Mouse (Mus musculus) embryonic facial prominence, embryonic 15.5 days (tissue): ENCODE data around the gene Mon1a. TPM values are rescaled to one million over a fixed set of nuclear protein-coding genes. Genes with fewer than 3 reads are reported as not detected.
A peak's percentile ranks its signal among the peaks of the same experiment; 100 is the strongest.

Experiments
- ATAC-seq: fragments of 200-750 bp; cut with Nextera tagmentation; 2 replicates; pipeline ENCODE4 v1.8.0; 2017; ENCODE audit warnings: low read depth, moderate TSS enrichment; ENCODE audit not compliant: insufficient number of reproducible peaks, low FRiP score, low TSS enrichment
- H3K27ac ChIP-seq: fragments of 300-500 bp; sonication (generic); replicated peaks from 2 replicates; pipeline ENCODE4 v1.5.1; 2015; ENCODE audit warnings: mild to moderate bottlenecking, inconsistent platforms
- H3K27me3 ChIP-seq: fragments of 300-500 bp; sonication (generic); 2 replicates; pipeline ENCODE4 v1.6.1; 2015; ENCODE audit warnings: inconsistent platforms
- H3K36me3 ChIP-seq: fragments of 300-500 bp; sonication (generic); 2 replicates; pipeline ENCODE4 v1.6.1; 2015; ENCODE audit warnings: mild to moderate bottlenecking, inconsistent platforms
- H3K4me1 ChIP-seq: fragments of 300-500 bp; sonication (generic); 2 replicates; pipeline ENCODE4 v1.6.1; 2015; ENCODE audit warnings: inconsistent platforms
- H3K4me2 ChIP-seq: fragments of 300-500 bp; sonication (generic); replicated peaks from 2 replicates; pipeline ENCODE4 v1.6.1; 2015; ENCODE audit warnings: mild to moderate bottlenecking, inconsistent platforms
- H3K4me3 ChIP-seq: fragments of 300-500 bp; sonication (generic); replicated peaks from 2 replicates; pipeline ENCODE4 v1.5.1; 2015; ENCODE audit warnings: mild to moderate bottlenecking, inconsistent platforms
- H3K9ac ChIP-seq: fragments of 300-500 bp; sonication (generic); 2 replicates; pipeline ENCODE4 v1.6.1; 2015; ENCODE audit warnings: inconsistent platforms
- H3K9me3 ChIP-seq: fragments of 300-500 bp; sonication (generic); replicated peaks from 2 replicates; pipeline ENCODE4 v1.6.1; 2016; ENCODE audit warnings: inconsistent platforms
- WGBS: fragments of 180-500 bp; shearing (Covaris S2); methylation state at CpG from one replicate; pipeline ENCODE4 v1.1.7; 2015; 5-methylcytosine and 5-hydroxymethylcytosine counted together
- polyA plus RNA-seq: library from polyadenylated mRNA; unstranded; fragments of >200 nt; fragmentation: Nextera tagmentation; extraction: Ambion mirVana; gene quantifications from 2 replicates; pipeline ENCODE4 v1.2.1, GENCODE M21; 2015

Gene Mon1a
- polyA plus RNA-seq, 1 experiment from 2014 or later: 17.2 TPM

GRCm38 (mm10) chr9:107927749-107928148 is 39.8 kb downstream of the Mon1a start:
- Histone ChIP-seq H3K9ac (no peak overlapping the region), H3K9me3 (no peaks in the 10 kb centered on the region), H3K27ac (no peak overlapping the region), H3K4me3 (no peak overlapping the region), H3K4me1 (peaks cover 17% of the 10 kb centered on the region), H3K27me3 (no peaks in the 10 kb centered on the region; the same call in 1 of the 2 replicates), H3K4me2 (no peak overlapping the region), H3K36me3 (no peaks in the 10 kb centered on the region)
- WGBS: 61% methylated on average over 5 of the region's 5 CpGs
- ATAC-seq: no peak

- H3K4me1 ChIP-seq: peaks cover 17% of the 10 kb centered on the region
- no peaks in the 10 kb centered on the region; the same call in 1 of the 2 replicates for H3K27me3 ChIP-seq
- 76% methylated on average over 3 of the region's 3 CpGs for WGBS
- H3K9ac ChIP-seq: no peak within 1 kb of the TSS
- H3K27ac ChIP-seq: no peak within 1 kb of the TSS
- H3K9me3 ChIP-seq: no peaks in the 10 kb centered on the region
- no peak within 1 kb of the TSS for H3K4me3 ChIP-seq
- no peak for ATAC-seq
- no peak within 1 kb of the TSS for H3K4me2 ChIP-seq
- H3K36me3 ChIP-seq: no peaks in the 10 kb centered on the region
Measured at GRCm38 (mm10) chr9:107928169-107928568, 40.2 kb downstream of the Mon1a start, which contains the start of gene Actl11. Gene Actl11 (plus strand): TSS chr9:107928469.

- Histone ChIP-seq H3K27me3 (peaks cover 14% of the 10 kb centered on the region), H3K4me3 (no peak overlapping the region), H3K4me2 (no peak overlapping the region), H3K9me3 (no peaks in the 10 kb centered on the region), H3K4me1 (peaks cover 24% of the 10 kb centered on the region), H3K27ac (no peak overlapping the region), H3K9ac (no peak overlapping the region), H3K36me3 (no peaks in the 10 kb centered on the region)
- 55% methylated on average over 4 of the region's 4 CpGs for WGBS
- no peak for ATAC-seq
Measured at GRCm38 (mm10) chr9:107932221-107932620, 44.3 kb downstream of the Mon1a start.

- Histone ChIP-seq H3K9me3 (no peaks in the 10 kb centered on the region), H3K4me3 (no peak overlapping the region), H3K9ac (no peak overlapping the region), H3K4me1 (peaks cover 17% of the 10 kb centered on the region), H3K27ac (no peak overlapping the region), H3K4me2 (no peak overlapping the region), H3K36me3 (no peaks in the 10 kb centered on the region), H3K27me3 (peaks cover 14% of the 10 kb centered on the region; the same call in 1 of the 2 replicates)
- WGBS: 85% methylated on average over 11 of the region's 11 CpGs
- no peak for ATAC-seq
Measured at GRCm38 (mm10) chr9:107934146-107934545, 46.2 kb downstream of the Mon1a start.

GRCm38 (mm10) chr9:107935374-107935773 is 47.4 kb downstream of the Mon1a start, which contains the start of gene Camkv:
Gene Camkv (plus strand): TSS chr9:107935674.
- Histone ChIP-seq H3K27ac (no peak within 1 kb of the TSS), H3K27me3 (peaks cover 14% of the 10 kb centered on the region; the same call in 1 of the 2 replicates), H3K9me3 (no peaks in the 10 kb centered on the region), H3K4me1 (peaks cover 17% of the 10 kb centered on the region), H3K4me3 (peak within 1 kb of the TSS; percentile 47), H3K9ac (peak within 1 kb of the TSS; percentile 26; the same call in 1 of the 2 replicates), H3K36me3 (no peaks in the 10 kb centered on the region), H3K4me2 (peak within 1 kb of the TSS; percentile 89)
- ATAC-seq: no peak
- WGBS: 5% methylated on average over 3 of the region's 3 CpGs

- Histone ChIP-seq H3K4me2 (peak overlapping the region; percentile 89), H3K27ac (no peak overlapping the region), H3K36me3 (no peaks in the 10 kb centered on the region), H3K4me1 (peaks cover 17% of the 10 kb centered on the region), H3K9ac (peak overlapping the region; percentile 26; the same call in 1 of the 2 replicates), H3K4me3 (peak overlapping the region; percentile 47), H3K27me3 (peaks cover 14% of the 10 kb centered on the region; the same call in 1 of the 2 replicates), H3K9me3 (no peaks in the 10 kb centered on the region)
- WGBS: under 1% methylated on average over 41 of the region's 41 CpGs
- ATAC-seq: 0 out of 2 replicates have a peak, but pooled peaks have one; percentile 4
Measured at GRCm38 (mm10) chr9:107935790-107936214, 47.9 kb downstream of the Mon1a start.

- peak overlapping the region; percentile 26; the same call in 1 of the 2 replicates for H3K9ac ChIP-seq
- WGBS: 2% methylated on average over 29 of the region's 29 CpGs
- H3K36me3 ChIP-seq: no peaks in the 10 kb centered on the region
- H3K27me3 ChIP-seq: peaks cover 14% of the 10 kb centered on the region; the same call in 1 of the 2 replicates
- H3K4me3 ChIP-seq: peak overlapping the region; percentile 47
- H3K4me2 ChIP-seq: peak overlapping the region; percentile 89
- no peak overlapping the region for H3K27ac ChIP-seq
- ATAC-seq: peak; percentile 51
- H3K4me1 ChIP-seq: peaks cover 17% of the 10 kb centered on the region
- no peaks in the 10 kb centered on the region for H3K9me3 ChIP-seq
Measured at GRCm38 (mm10) chr9:107936215-107936822, 48.4 kb downstream of the Mon1a start.

GRCm38 (mm10) chr9:107936831-107937230 is 48.9 kb downstream of the Mon1a start:
- peaks cover 14% of the 10 kb centered on the region; the same call in 1 of the 2 replicates for H3K27me3 ChIP-seq
- WGBS: 13% methylated on average over 3 of the region's 3 CpGs

GRCm38 (mm10) chr9:107947241-107948194 is 59.6 kb downstream of the Mon1a start:
- no peak for ATAC-seq
- Histone ChIP-seq H3K27me3 (no peaks in the 10 kb centered on the region), H3K9me3 (no peaks in the 10 kb centered on the region), H3K36me3 (no peaks in the 10 kb centered on the region), H3K4me2 (no peak overlapping the region), H3K9ac (no peak overlapping the region), H3K4me1 (peaks cover 27% of the 10 kb centered on the region), H3K4me3 (no peak overlapping the region), H3K27ac (no peak overlapping the region)
- 85% methylated on average over 31 of the region's 31 CpGs for WGBS

More at GRCm38 (mm10) chr9:107936831-107937230, 48.9 kb downstream of the Mon1a start:
- no peaks in the 10 kb centered on the region for H3K36me3 ChIP-seq
- H3K4me3 ChIP-seq: peak overlapping the region; percentile 47
- H3K4me2 ChIP-seq: peak overlapping the region; percentile 89
- H3K27ac ChIP-seq: no peak overlapping the region
- H3K9ac ChIP-seq: no peak overlapping the region
- ATAC-seq: no peak
- peaks cover 17% of the 10 kb centered on the region for H3K4me1 ChIP-seq
- no peaks in the 10 kb centered on the region for H3K9me3 ChIP-seq

- H3K9me3 ChIP-seq: no peaks in the 10 kb centered on the region
- no peak for ATAC-seq
- H3K27me3 ChIP-seq: no peaks in the 10 kb centered on the region
- no peak overlapping the region for H3K4me2 ChIP-seq
- no peaks in the 10 kb centered on the region for H3K36me3 ChIP-seq
- peaks cover 20% of the 10 kb centered on the region for H3K4me1 ChIP-seq
- H3K9ac ChIP-seq: no peak overlapping the region
- 77% methylated on average over 13 of the region's 13 CpGs for WGBS
- no peak overlapping the region for H3K27ac ChIP-seq
- no peak overlapping the region for H3K4me3 ChIP-seq
Measured at GRCm38 (mm10) chr9:107949184-107949921, 61.4 kb downstream of the Mon1a start.
